Mouse (Mus musculus) ES-Bruce4 (cell line): ENCODE measurements around the gene Usp46.

Experiments
- CTCF ChIP-seq: IDR thresholded peaks from one replicate; pipeline ENCODE4 v1.8.1; 2011; ENCODE audit warnings: low read depth, low read length
- POLR2A ChIP-seq: IDR thresholded peaks from one replicate; pipeline ENCODE4 v1.8.1; 2011; ENCODE audit warnings: low read length; ENCODE audit not compliant: insufficient read depth

DNA sequence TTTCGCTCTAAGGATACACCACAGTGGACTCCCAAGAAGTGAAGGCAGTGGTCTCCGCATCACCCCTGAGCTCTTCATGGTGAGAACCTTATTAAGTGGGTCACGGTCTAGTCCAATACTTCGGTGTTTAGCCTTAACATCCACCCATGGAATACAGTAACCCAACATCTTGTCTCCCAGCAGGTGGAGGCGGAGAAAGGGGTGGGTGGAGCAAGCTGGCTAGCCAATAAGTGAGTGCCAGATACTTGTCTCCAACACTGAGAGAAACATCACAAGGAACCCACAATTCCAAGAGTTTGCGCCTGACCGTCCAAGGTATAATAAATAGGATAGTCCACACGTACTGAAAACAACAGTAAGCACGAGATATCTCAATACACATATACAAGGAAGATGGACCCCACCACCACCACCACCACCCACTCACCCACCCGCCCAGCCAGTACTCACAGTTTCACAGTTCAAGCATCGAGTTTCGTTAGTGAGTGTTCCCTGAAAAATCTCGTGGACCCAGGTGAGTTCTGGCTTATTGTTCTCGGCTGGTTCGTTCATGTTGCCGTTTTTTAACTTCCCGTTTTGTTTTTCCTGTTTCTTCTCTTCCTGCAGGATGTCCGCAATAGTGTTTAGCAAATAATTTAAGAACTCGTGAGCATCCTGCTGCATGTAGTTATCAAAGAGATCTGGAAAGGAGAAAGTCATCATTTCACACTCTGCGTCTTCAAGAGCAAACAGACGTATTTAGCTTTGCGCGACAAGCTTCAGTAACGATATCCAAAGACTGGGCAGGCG is 39.3 kb downstream of the Usp46 start:
- no peak for TF ChIP-seq POLR2A
- TF ChIP-seq CTCF: no peak
